Mouse (Mus musculus) intestine, embryonic 15.5 days (tissue): ENCODE measurements around the gene Aars2. TPM values are rescaled to one million over a fixed set of nuclear protein-coding genes. Genes with fewer than 3 reads are reported as not detected.

Experiments used
- ATAC-seq: fragments of 200-750 bp; cut with Nextera tagmentation; 2 replicates; pipeline ENCODE4 v1.8.0; 2017; ENCODE audit warnings: moderate TSS enrichment, moderate library complexity
- H3K27ac ChIP-seq: fragments of 300-500 bp; sonication (generic); 2 replicates; pipeline ENCODE4 v1.5.1; 2015; ENCODE audit warnings: mild to moderate bottlenecking, inconsistent platforms
- H3K27me3 ChIP-seq: fragments of 300-500 bp; sonication (generic); replicated peaks from 2 replicates; pipeline ENCODE4 v1.6.1; 2015; ENCODE audit warnings: inconsistent platforms
- H3K36me3 ChIP-seq: fragments of 300-500 bp; sonication (generic); 2 replicates; pipeline ENCODE4 v1.6.1; 2015; ENCODE audit warnings: inconsistent platforms
- H3K4me1 ChIP-seq: fragments of 300-500 bp; sonication (generic); replicated peaks from 2 replicates; pipeline ENCODE4 v1.6.1; 2015; ENCODE audit warnings: inconsistent platforms
- H3K4me2 ChIP-seq: fragments of 300-500 bp; sonication (generic); replicated peaks from 2 replicates; pipeline ENCODE4 v1.6.1; 2015; ENCODE audit warnings: mild to moderate bottlenecking, inconsistent platforms
- H3K4me3 ChIP-seq: fragments of 300-500 bp; sonication (generic); replicated peaks from 2 replicates; pipeline ENCODE4 v1.5.1; 2015; ENCODE audit warnings: inconsistent platforms
- H3K9ac ChIP-seq: fragments of 300-500 bp; sonication (generic); 2 replicates; pipeline ENCODE4 v1.6.1; 2015; ENCODE audit warnings: inconsistent platforms
- H3K9me3 ChIP-seq: fragments of 300-500 bp; sonication (generic); 2 replicates; pipeline ENCODE4 v1.6.1; 2016; ENCODE audit warnings: inconsistent platforms
- WGBS: fragments of 180-500 bp; shearing (Covaris S2); methylation state at CpG from one replicate; pipeline ENCODE4 v1.1.7; 2015; 5-methylcytosine and 5-hydroxymethylcytosine counted together
- polyA plus RNA-seq: library from polyadenylated mRNA; unstranded; fragments of >200 nt; fragmentation: Nextera tagmentation; extraction: Ambion mirVana; gene quantifications from 2 replicates; pipeline ENCODE4 v1.2.1, GENCODE M21; 2015

Aars2 gene
- polyA plus RNA-seq, 1 experiment from 2014 or later: 17.0 TPM

DNA sequence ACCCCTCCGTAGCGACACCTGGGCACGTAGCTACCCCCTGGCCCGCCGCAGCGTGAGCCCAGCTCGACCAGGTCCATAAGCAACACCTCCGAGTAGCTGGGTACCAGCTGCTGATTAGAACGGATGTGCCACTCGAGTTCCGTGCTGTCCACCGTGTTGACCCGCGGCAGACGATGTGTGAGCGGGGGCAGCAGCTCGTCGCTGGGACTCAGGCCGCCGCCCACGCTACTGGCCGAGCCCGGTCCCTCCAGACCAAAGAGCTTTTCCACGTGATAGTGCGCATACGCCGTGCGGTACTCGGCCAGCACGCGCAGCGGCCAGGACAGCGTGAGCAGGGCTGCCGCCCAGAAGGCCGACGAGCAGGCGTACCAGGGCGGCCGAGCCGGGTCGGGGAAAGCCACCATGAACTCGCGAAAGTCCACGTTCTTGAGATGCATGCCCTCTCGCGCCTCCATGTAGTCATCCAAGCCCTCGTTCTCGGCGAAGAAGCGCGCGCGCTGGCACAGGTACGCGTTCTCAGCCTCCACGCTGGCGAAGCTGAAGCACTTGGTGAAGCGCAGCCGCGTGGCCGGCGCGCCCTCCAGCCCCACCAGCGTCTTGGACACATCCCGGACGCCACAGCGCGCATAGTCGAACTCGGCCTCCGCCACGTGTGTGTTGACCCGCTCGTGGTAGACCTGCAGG is 38.8 kb downstream of the Aars2 start:
- H3K4me3 ChIP-seq: peak overlapping the region; percentile 15
- peaks cover 79% of the 10 kb centered on the region for H3K27me3 ChIP-seq
- WGBS: 17% methylated on average over 74 of the region's 74 CpGs
- no peak overlapping the region for H3K27ac ChIP-seq
- peak overlapping the region; percentile 50 for H3K4me2 ChIP-seq
- H3K9ac ChIP-seq: no peak overlapping the region
- no peaks in the 10 kb centered on the region for H3K9me3 ChIP-seq
- peaks cover 21% of the 10 kb centered on the region for H3K4me1 ChIP-seq
- H3K36me3 ChIP-seq: no peaks in the 10 kb centered on the region
- ATAC-seq: no peak

- whole genome bisulfite sequencing: 79% methylated on average over 16 of the region's 16 CpGs
- H3K27me3 ChIP-seq: peaks cover 67% of the 10 kb centered on the region
- peaks cover 23% of the 10 kb centered on the region for H3K4me1 ChIP-seq
- no peak for ATAC-seq
- H3K4me3 ChIP-seq: no peak overlapping the region
- H3K4me2 ChIP-seq: no peak overlapping the region
- H3K9ac ChIP-seq: no peak overlapping the region
- no peaks in the 10 kb centered on the region for H3K36me3 ChIP-seq
- H3K9me3 ChIP-seq: no peaks in the 10 kb centered on the region
- no peak overlapping the region for H3K27ac ChIP-seq
These were observed 40.3 kb downstream of the Aars2 start for GRCm38 (mm10) chr17:45546941-45547340.

DNA sequence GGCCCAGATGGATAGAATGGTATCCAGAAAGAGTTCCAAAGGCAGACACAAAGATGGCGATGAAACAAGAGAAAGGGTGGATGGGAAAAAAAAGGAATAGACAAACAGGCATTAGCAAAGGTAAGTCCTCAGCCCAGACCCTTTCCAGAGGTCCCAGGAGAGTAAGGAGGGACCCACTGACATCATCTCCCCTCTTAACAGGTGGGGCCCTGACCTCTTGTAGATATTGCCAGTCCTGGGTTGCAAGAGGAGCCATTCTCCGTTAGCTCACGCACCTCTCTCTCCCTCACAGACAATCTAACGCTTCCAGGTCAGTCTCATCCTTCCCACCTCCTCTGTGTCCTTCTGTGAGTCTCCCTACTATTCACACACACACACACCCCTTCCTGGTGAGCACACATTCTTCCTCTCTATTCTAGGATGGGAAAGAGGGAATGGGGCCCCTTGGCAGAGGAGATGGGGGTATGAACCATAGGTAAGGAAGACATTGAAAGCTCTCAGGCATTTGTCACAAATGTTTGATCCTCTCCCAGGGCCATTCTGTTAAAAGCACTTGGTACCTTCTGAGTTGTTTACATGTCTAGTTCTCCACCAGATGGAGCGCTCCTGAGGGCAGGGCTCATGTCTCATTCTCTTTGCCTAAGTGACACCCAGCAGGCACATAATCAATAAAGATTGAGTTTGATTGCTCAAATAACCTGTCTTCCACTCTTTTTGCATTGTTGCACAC is 41.0 kb downstream of the Aars2 start:
- peaks cover 63% of the 10 kb centered on the region for H3K27me3 ChIP-seq
- H3K9me3 ChIP-seq: no peaks in the 10 kb centered on the region
- no peak overlapping the region for H3K27ac ChIP-seq
- no peak for ATAC-seq
- H3K4me3 ChIP-seq: no peak overlapping the region
- H3K9ac ChIP-seq: no peak overlapping the region
- no peak overlapping the region for H3K4me2 ChIP-seq
- peaks cover 23% of the 10 kb centered on the region for H3K4me1 ChIP-seq
- H3K36me3 ChIP-seq: no peaks in the 10 kb centered on the region
- 79% methylated on average over 5 of the region's 5 CpGs for WGBS

DNA sequence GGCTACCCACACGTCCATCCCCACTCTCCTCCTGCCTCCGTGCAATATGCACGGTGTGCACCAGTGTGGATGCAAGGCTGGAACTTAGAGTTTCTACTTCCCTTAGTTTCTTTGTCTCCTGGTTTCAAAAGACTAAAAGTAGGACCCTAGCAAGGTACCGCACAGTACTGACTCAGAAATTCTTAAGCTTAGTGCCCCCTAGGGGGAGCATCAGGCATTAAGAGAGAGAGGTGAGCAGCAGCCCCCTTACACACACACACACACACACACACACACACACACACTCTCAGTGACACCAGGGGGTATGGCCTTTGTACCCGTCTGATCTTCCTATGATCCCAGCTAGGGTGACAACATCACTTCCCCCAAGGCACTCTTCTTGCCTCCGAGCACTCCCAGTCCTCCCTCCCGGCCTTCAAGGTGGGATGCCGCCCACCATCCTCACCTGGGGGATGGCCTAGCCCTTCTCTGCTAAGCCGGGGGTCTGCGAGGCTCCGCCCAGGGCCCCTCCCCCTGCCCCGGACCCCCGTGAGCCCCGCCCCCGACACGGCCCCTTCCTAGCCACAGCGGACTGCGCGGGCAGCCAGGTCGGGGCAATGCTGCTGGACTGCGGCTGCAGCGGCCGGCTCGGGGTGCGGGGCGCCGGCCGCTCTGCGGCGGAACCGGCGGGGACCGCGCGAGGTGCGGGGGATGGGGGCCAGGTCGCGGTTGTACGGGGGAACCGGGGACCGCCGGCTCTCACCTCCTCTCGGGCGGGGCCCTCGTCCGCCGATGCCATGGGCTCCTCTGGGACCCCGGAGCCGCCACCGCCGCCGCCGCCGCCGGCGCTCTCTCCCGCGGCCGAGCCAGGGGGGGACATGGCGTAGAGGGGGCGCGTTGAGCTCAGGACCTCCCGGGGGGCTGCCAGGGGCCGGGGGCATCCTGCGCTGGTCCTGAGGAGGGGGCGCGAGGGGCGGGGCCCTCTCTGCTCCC is 42.2 kb downstream of the Aars2 start:
- Histone ChIP-seq H3K4me1 (peaks cover 23% of the 10 kb centered on the region), H3K27ac (no peak overlapping the region), H3K4me2 (peak overlapping the region; percentile 94), H3K4me3 (peak overlapping the region; percentile 70), H3K9me3 (no peaks in the 10 kb centered on the region), H3K36me3 (no peaks in the 10 kb centered on the region), H3K9ac (peak overlapping the region; percentile 63), H3K27me3 (peaks cover 54% of the 10 kb centered on the region)
- 3% methylated on average over 54 of the region's 68 CpGs for WGBS
- peak; percentile 37 for ATAC-seq

DNA sequence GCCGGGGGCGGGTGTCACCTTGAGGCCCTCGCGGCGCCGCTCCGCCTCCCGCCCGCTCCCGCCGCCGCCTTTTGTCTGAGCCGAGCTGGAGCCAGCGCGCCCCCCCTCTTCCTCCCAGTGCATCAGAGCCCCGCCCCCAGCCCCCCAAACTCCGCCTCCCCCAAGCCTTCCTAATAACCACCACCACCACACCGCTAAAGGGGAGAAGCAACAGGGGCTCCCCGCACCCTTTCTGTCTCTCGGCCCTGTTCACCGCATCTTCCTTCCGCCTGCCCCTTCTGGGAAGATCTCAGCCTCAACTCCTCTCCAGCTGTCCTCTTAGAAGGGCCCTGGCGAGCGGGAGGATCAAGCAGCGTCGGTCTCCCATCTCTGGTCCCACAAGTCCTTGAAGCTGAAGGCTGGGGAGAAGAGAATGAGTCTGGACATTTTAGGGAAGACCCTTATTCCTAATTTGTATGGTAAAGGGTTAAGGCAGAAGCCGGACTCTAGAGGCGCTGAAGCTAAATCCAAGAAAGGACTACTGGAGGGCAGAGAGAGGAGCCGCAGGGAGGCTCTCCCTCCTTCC is 43.1 kb downstream of the Aars2 start, which contains the start of gene Tmem151b:
Gene Tmem151b, minus strand, starts transcription at position 61 of the 565 bp plus-strand sequence.
- 0 out of 2 replicates have a peak within 1 kb of the TSS, but pooled peaks have one; percentile 23 for H3K27ac ChIP-seq

DNA sequence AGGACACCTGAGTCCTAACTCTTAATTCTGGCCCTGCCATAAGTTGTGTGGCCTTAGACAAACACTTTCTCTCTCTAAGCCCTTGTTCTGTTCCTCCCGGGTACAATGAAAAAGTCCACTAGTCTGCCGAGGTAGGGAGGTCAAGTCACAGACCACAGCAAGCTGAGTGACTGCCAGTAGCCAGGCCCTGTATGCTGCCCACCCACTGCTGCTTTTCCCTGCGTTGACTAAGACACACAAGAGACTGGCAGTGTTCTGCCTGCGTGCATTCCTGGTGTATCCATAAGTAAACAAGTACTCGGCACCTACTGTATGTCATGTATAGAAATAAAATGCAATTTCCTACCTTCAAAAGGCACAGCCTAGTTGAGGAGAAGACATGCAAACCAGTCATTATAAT is 43.6 kb downstream of the Aars2 start:
- no peak overlapping the region for H3K27ac ChIP-seq
- H3K4me1 ChIP-seq: peaks cover 9% of the 10 kb centered on the region
- H3K36me3 ChIP-seq: no peaks in the 10 kb centered on the region
- H3K9me3 ChIP-seq: no peaks in the 10 kb centered on the region
- peak overlapping the region; percentile 94 for H3K4me2 ChIP-seq
- WGBS: 12% methylated on average over 5 of the region's 5 CpGs
- H3K4me3 ChIP-seq: peak overlapping the region; percentile 70; the same call in 1 of the 2 replicates
- no peak overlapping the region for H3K9ac ChIP-seq
- ATAC-seq: no peak
- peaks cover 40% of the 10 kb centered on the region for H3K27me3 ChIP-seq

More for the DNA sequence above, 43.1 kb downstream of the Aars2 start, which contains the start of gene Tmem151b:
- Histone ChIP-seq H3K9ac (peak within 1 kb of the TSS; percentile 63), H3K36me3 (no peaks in the 10 kb centered on the region), H3K9me3 (no peaks in the 10 kb centered on the region), H3K27me3 (peaks cover 46% of the 10 kb centered on the region), H3K4me1 (peaks cover 15% of the 10 kb centered on the region), H3K4me3 (peak within 1 kb of the TSS; percentile 70), H3K4me2 (peak within 1 kb of the TSS; percentile 94)
- ATAC-seq: peak; percentile 52
- WGBS: 2% methylated on average over 25 of the region's 29 CpGs

DNA sequence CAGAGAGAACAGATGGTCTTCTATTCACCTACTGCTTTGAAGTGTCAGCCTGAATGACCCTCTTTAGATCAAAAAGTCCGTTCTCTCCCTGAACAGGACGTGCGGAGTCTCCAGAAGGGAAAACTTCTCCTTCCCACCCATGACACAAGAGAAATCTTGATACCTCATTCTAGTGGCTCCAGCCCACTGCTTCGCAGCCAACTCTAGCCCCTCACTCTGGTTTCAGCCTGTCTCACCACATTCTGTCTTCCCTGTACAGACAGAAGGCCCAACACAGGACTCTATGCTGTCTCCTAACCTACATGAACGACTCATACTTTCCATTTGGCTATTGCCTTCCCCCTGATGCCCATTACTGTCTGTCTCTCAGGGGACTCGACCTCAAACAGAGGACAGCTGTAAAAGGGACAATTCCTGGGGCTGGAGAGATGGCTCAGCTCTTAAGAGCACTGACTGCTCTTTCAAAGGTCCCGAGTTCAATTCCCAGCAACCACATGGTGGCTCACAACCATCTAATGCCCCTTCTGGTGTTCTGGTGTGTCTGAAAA is 44.7 kb downstream of the Aars2 start:
- peaks cover 29% of the 10 kb centered on the region for H3K27me3 ChIP-seq

GRCm38 (mm10) chr17:45551816-45552451 is 45.3 kb downstream of the Aars2 start:
- 0 out of 2 replicates have a peak, but pooled peaks have one; percentile 40 for ATAC-seq
- Histone ChIP-seq H3K27ac (no peak overlapping the region), H3K9me3 (no peaks in the 10 kb centered on the region), H3K27me3 (peaks cover 28% of the 10 kb centered on the region), H3K4me3 (no peak overlapping the region), H3K36me3 (no peaks in the 10 kb centered on the region), H3K4me1 (peaks cover 12% of the 10 kb centered on the region; the same call in 1 of the 2 replicates), H3K9ac (no peak overlapping the region), H3K4me2 (no peak overlapping the region)
- 3% methylated on average over 8 of the region's 8 CpGs for WGBS

More for the DNA sequence above, 44.7 kb downstream of the Aars2 start:
- Histone ChIP-seq H3K4me3 (no peak overlapping the region), H3K9me3 (no peaks in the 10 kb centered on the region), H3K27ac (no peak overlapping the region), H3K4me1 (peaks cover 10% of the 10 kb centered on the region; the same call in 1 of the 2 replicates), H3K9ac (no peak overlapping the region), H3K36me3 (no peaks in the 10 kb centered on the region), H3K4me2 (no peak overlapping the region)
- 62% methylated on average over 7 of the region's 7 CpGs for WGBS
- ATAC-seq: no peak

- WGBS: 81% methylated on average over 3 of the region's 3 CpGs
- no peak overlapping the region for H3K4me2 ChIP-seq
- H3K9me3 ChIP-seq: no peaks in the 10 kb centered on the region
- peaks cover 20% of the 10 kb centered on the region for H3K27me3 ChIP-seq
- no peak overlapping the region for H3K4me3 ChIP-seq
- H3K27ac ChIP-seq: no peak overlapping the region
- H3K9ac ChIP-seq: no peak overlapping the region
- no peak for ATAC-seq
- peaks cover 17% of the 10 kb centered on the region; the same call in 1 of the 2 replicates for H3K4me1 ChIP-seq
- no peaks in the 10 kb centered on the region for H3K36me3 ChIP-seq
These were observed 46.4 kb downstream of the Aars2 start for GRCm38 (mm10) chr17:45553065-45553464.

DNA sequence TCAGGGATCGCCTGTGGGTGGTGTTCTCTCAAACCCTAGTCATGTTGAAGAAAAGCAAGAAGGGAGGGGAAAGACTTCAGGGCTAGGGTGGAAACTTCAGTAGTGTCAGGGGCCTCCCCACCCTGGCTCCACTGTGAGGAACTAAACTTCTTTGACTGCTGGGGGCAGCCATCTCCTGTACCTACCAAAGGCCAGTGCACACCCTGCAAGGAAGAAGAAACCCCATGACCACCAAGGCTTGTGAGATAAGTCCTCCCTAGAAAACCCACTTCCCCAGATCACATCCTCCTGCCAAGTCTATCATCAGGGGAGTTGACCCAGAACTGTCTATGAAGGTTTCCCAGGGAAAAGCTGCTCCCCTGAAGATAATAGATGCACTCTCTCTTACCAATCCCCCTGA is 47.8 kb downstream of the Aars2 start:
- H3K4me2 ChIP-seq: no peak overlapping the region
- H3K27me3 ChIP-seq: peaks cover 8% of the 10 kb centered on the region
- H3K4me1 ChIP-seq: peaks cover 15% of the 10 kb centered on the region; the same call in 1 of the 2 replicates
- no peak for ATAC-seq
- H3K27ac ChIP-seq: no peak overlapping the region
- H3K9me3 ChIP-seq: no peaks in the 10 kb centered on the region
- no peak overlapping the region for H3K4me3 ChIP-seq
- 32% methylated on average over 1 of the region's 1 CpGs for WGBS
- H3K9ac ChIP-seq: no peak overlapping the region
- H3K36me3 ChIP-seq: no peaks in the 10 kb centered on the region
